Mouse (Mus musculus) heart, postnatal 36 days (tissue): Measurements from ENCODE around the gene Olfr1504. TPM values are rescaled to one million over a fixed set of nuclear protein-coding genes. Genes with fewer than 3 reads are reported as not detected.
"Not testable (repeated sequence)": the region's sequence is repeated elsewhere in the genome, so short reads cannot be mapped to it uniquely, and the experiment has no call there.

ENCODE experiments used
- DNase-seq, 2 experiments: peaks; one replicate each; pipeline ENCODE4 v3.0.0; 2021 to 2022
- intact Hi-C: fragments of 180-260 bp; cut with DNase I; formaldehyde crosslinking; loops from one replicate; pipeline ENCODE4 v1.15.1; 2025
- total RNA-seq, 2 experiments: library from RNA; stranded (reverse); gene quantifications; 2 replicates each; pipeline ENCODE4 v1.2.3; 2021

Gene Olfr1504
- total RNA-seq: not detected

DNA sequence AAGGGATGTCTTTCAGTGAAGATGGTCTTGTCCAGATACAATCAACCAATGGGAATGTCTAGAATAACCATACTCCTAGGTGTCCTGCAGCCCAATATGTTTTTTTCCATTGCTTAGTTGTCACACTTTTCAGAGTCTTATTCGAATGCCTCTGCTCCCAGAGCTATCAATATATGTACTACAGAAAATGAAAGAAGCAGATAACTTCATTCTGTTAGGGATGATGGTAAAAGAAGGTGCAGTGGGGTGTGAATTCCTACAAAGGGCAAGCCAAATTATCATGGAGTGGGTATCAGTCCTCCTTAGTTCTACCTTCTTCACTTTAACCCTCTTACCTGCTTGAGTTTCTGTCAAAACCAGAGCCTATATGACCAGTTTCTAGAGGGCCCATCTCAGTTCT lies at the start of gene Olfr1504:
Gene Olfr1504 (minus strand): TSS at position 101 of the 400 bp plus-strand sequence.
- no peak for DNase-seq
- intact Hi-C loops: no loop called here

DNA sequence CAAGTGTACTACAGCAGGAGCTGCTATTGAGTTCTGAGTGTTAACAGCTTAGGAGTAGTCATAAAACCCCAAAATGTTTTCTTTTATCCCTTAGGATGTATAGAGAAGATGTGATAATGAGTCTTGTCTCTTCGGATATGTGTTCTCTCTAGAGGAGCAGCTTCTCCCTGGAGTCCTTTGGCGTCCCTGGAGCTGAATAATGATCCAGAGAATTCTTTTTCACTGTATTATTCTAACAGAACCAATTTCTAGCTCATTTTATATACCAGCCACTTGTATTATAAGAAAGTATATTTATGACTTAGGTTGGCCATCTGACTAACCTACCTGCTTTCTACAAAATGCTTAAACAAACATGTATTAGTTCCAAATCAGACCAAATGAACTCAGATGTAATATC lies 15.5 kb upstream of the Olfr1504 start, which contains the start of gene Olfr1505:
Gene Olfr1505 (plus strand): TSS at position 301 of the 400 bp plus-strand sequence.
- intact Hi-C loops: no loop called here
- DNase-seq: no peak

DNA sequence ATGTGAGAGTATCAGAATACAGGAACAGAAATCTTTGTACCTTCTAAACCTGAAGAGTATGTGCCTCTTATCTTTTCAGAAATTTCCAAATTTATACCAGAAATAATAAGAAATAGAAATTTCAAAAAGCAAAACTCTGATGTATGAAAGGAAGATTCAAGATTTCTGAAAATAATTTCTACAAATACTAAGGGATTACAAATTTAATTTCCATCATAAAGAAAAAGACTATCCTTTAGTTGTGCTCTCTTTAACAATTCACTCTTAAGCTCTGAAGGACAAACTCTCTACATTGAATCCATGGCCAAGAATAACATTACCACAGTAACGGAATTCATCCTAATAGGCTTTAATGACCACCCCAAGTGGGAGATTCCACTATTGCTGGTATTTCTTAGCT lies 36.2 kb downstream of the Olfr1504 start, which contains the start of gene Olfr1502:
Gene Olfr1502 (plus strand): TSS at position 301 of the 400 bp plus-strand sequence.
- intact Hi-C loops: no loop called here

DNA sequence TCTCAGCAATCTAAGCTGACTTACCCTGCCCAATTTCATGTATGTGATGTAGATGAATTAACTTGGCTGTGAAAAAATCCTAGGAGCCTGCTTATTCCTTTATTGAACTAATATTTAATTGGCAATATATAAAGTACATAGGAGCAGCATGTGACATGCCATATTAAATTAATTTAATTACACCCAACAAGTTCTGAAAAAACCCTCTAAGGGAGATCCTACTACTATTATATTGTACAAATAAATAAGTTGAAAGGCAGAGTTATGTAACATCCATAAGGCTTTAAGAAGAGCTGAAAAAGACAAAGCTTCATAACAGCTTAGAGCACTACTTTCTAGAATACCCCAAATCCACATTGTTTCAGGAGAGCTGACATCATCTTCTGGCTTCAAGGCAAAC lies 47.1 kb downstream of the Olfr1504 start, which contains the start of gene Olfr1501:
Gene Olfr1501 (minus strand): TSS at position 101 of the 400 bp plus-strand sequence.
- intact Hi-C loops, DNase-seq: not testable (repeated sequence)

More for the DNA sequence above, 36.2 kb downstream of the Olfr1504 start, which contains the start of gene Olfr1502:
- DNase-seq: no peak

Other genes starting within 250 kb of the Olfr1504 start
- not detected for gene Olfr1490, start 246.8 kb downstream of the Olfr1504 start, total RNA-seq
- not detected for gene Olfr1491, start 200.7 kb downstream of the Olfr1504 start, total RNA-seq
- gene Olfr1493-ps1, start 174.7 kb downstream of the Olfr1504 start, total RNA-seq: not detected
- not detected for gene Olfr1494, start 158.2 kb downstream of the Olfr1504 start, total RNA-seq
- not detected for gene Olfr1495, start 133.3 kb downstream of the Olfr1504 start, total RNA-seq
- gene Olfr1496, start 120.0 kb downstream of the Olfr1504 start, total RNA-seq: not detected
- not detected for gene Olfr1497, start 99.7 kb downstream of the Olfr1504 start, total RNA-seq
- gene Olfr1499, start 78.5 kb downstream of the Olfr1504 start, total RNA-seq: not detected
- not detected for gene Olfr1500, start 67.4 kb downstream of the Olfr1504 start, total RNA-seq
- gene Olfr1501, start 47.2 kb downstream of the Olfr1504 start, total RNA-seq: not detected
- not detected for gene Olfr1502, start 36.1 kb downstream of the Olfr1504 start, total RNA-seq
- gene Olfr1505, start 15.6 kb upstream of the Olfr1504 start, total RNA-seq: not detected